Mouse (Mus musculus) kidney, embryonic 16.5 days (tissue): ENCODE measurements around the gene Emx1. TPM values are rescaled to one million over a fixed set of nuclear protein-coding genes. Genes with fewer than 3 reads are reported as not detected.

Experiments
- ATAC-seq: fragments of 200-750 bp; cut with Nextera tagmentation; 2 replicates; pipeline ENCODE4 v1.8.0; 2017; ENCODE audit warnings: moderate TSS enrichment; ENCODE audit not compliant: low FRiP score, low TSS enrichment
- H3K27ac ChIP-seq: fragments of 300-500 bp; sonication (generic); 2 replicates; pipeline ENCODE4 v1.5.1; 2014; ENCODE audit warnings: low read length
- H3K27me3 ChIP-seq: fragments of 300-500 bp; sonication (generic); 2 replicates; pipeline ENCODE4 v1.6.1; 2014; ENCODE audit warnings: low read length, control low read depth, mixed read lengths; ENCODE audit not compliant: insufficient read depth
- H3K36me3 ChIP-seq: fragments of 300-500 bp; sonication (generic); 2 replicates; pipeline ENCODE4 v1.6.1; 2014; ENCODE audit warnings: low read length, control low read depth, mixed read lengths; ENCODE audit not compliant: insufficient read depth
- H3K4me1 ChIP-seq: fragments of 300-500 bp; sonication (generic); 2 replicates; pipeline ENCODE4 v1.6.1; 2014; ENCODE audit warnings: low read length, control low read depth, mixed read lengths; ENCODE audit not compliant: insufficient read depth
- H3K4me2 ChIP-seq: fragments of 300-500 bp; sonication (generic); replicated peaks from 2 replicates; pipeline ENCODE4 v1.6.1; 2014; ENCODE audit warnings: low read depth, low read length
- H3K4me3 ChIP-seq: fragments of 300-500 bp; sonication (generic); 2 replicates; pipeline ENCODE4 v1.5.1; 2014; ENCODE audit warnings: mild to moderate bottlenecking, low read length
- H3K9ac ChIP-seq: fragments of 300-500 bp; sonication (generic); replicated peaks from 2 replicates; pipeline ENCODE4 v1.6.1; 2014; ENCODE audit warnings: low read length
- H3K9me3 ChIP-seq: fragments of 300-500 bp; sonication (generic); 2 replicates; pipeline ENCODE4 v1.6.1; 2016; ENCODE audit warnings: low read length, control low read depth
- WGBS: fragments of 180-500 bp; shearing (Covaris S2); extraction: QIAGEN DNeasy Blood & Tissue Kit; methylation state at CpG from one replicate; pipeline ENCODE4 v1.1.7; 2014; 5-methylcytosine and 5-hydroxymethylcytosine counted together
- polyA plus RNA-seq: library from polyadenylated mRNA; unstranded; fragments of >200 nt; fragmentation: Nextera tagmentation; extraction: Ambion mirVana; gene quantifications from 2 replicates; pipeline ENCODE4 v1.2.1, GENCODE M21; 2015

Gene Emx1
- polyA plus RNA-seq, 1 experiment from 2014 or later: 19.7 TPM

DNA sequence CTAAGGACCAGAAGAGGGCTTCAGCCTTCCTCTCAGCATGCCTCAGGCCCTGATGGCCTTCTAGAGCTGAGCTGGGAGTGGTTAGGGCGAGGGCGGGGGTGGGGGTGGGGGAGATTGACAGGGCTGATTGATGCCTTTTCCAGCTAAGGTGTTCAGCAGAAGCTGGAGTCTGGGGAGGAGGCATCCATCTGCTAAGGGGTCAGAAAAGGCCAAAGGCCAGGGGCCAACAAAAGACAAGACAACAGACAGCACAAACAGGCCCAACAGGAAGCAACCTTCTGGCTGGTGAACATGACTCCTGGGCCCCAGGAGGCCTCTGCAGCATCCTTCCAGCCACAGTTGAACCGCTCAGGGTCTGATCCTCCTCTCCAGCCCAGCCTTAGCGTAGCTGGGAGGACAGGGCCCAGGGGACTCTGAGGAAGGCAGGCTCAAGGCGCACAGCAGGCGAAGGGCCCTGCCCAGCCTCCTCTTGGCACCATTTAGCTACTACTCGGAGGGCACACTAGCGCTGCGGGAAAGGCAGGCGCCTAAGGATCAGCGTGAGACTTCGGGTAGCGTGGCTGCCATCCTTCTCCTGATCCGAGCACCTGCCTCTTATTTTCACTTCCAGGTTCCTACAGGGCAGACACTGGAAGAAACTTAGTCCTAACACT lies 36.4 kb downstream of the Emx1 start:
- ATAC-seq: no peak
- Histone ChIP-seq H3K27me3 (no peaks in the 10 kb centered on the region), H3K9ac (no peak overlapping the region), H3K27ac (no peak overlapping the region), H3K4me1 (peaks cover 17% of the 10 kb centered on the region), H3K4me3 (no peak overlapping the region), H3K9me3 (no peaks in the 10 kb centered on the region), H3K36me3 (no peaks in the 10 kb centered on the region), H3K4me2 (no peak overlapping the region)
- WGBS: 54% methylated on average over 14 of the region's 14 CpGs

DNA sequence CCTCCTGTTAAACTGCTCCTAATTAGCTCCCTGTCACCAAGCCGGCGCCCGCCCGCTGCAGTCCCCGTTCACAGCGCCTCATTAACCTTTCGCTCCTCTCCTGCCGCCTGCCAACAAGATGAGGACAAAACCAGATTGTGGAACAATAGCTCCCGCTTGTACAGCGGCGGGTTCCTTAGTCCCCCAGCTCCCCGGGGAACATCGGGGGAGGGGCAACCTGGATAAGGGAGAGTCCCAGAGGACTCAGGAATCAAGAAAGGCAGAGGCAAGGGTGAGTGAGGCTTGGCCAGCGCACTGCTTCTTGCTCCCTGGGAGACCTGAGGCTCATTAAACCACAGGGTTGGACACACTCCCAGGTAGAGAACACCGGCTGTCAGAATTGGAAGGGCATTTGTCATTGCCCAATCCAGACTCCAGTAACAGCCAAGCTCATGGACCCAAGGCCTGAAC lies 37.2 kb downstream of the Emx1 start:
- no peak overlapping the region for H3K4me3 ChIP-seq
- no peak overlapping the region for H3K27ac ChIP-seq
- no peak overlapping the region for H3K9ac ChIP-seq
- ATAC-seq: no peak
- no peak overlapping the region for H3K4me2 ChIP-seq
- H3K27me3 ChIP-seq: no peaks in the 10 kb centered on the region
- WGBS: 50% methylated on average over 15 of the region's 15 CpGs
- H3K9me3 ChIP-seq: no peaks in the 10 kb centered on the region
- H3K36me3 ChIP-seq: no peaks in the 10 kb centered on the region
- peaks cover 17% of the 10 kb centered on the region for H3K4me1 ChIP-seq

DNA sequence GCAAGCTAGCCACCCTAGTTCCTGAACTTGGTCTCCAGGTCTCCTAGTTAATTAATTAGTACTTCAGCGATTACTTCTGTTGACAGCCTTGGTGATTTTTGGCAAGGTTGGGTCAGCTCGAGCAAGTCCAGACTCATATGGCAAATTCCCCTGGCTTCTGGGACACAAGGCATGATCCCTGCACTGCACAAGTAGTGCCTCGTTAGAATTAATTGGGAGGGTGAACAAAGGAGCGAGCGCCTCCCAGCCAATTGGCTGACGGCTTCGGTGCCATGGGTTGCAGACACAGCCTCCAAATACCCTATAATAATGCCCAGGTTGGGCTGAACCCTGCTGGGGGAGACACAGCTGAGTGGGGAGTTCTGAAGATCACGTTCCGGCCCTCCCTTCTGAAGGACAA lies 39.3 kb downstream of the Emx1 start:
- H3K4me2 ChIP-seq: no peak overlapping the region
- 75% methylated on average over 9 of the region's 9 CpGs for WGBS
- no peak overlapping the region for H3K9ac ChIP-seq
- H3K36me3 ChIP-seq: no peaks in the 10 kb centered on the region
- no peak for ATAC-seq
- peaks cover 10% of the 10 kb centered on the region for H3K4me1 ChIP-seq
- no peaks in the 10 kb centered on the region for H3K9me3 ChIP-seq
- H3K27me3 ChIP-seq: no peaks in the 10 kb centered on the region
- no peak overlapping the region for H3K4me3 ChIP-seq
- H3K27ac ChIP-seq: no peak overlapping the region

DNA sequence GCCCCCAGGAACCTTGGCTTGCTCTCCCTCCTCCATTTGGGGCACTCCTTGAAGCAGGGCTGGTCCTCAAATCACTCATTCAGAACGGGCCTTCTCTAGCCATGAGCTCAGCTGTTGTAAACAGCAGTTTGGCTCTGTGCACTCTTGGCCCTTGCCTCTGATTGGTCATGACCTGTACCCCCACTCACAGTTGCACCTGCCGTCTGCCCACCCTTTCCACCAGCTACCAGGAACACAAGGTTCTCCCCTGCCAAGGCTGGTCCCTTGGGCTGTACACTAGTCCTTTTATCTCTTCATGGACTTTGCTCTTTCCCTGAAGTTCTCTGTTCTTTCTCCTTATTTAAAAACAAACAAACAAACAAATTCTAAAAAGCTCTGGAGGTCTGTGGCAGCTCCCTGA lies 40.3 kb downstream of the Emx1 start:
- H3K36me3 ChIP-seq: no peaks in the 10 kb centered on the region
- WGBS: 37% methylated on average over 2 of the region's 2 CpGs
- no peak overlapping the region for H3K4me3 ChIP-seq
- peaks cover 20% of the 10 kb centered on the region for H3K4me1 ChIP-seq
- H3K9ac ChIP-seq: no peak overlapping the region
- no peak overlapping the region for H3K27ac ChIP-seq
- no peaks in the 10 kb centered on the region for H3K27me3 ChIP-seq
- no peaks in the 10 kb centered on the region for H3K9me3 ChIP-seq
- no peak for ATAC-seq
- H3K4me2 ChIP-seq: no peak overlapping the region

DNA sequence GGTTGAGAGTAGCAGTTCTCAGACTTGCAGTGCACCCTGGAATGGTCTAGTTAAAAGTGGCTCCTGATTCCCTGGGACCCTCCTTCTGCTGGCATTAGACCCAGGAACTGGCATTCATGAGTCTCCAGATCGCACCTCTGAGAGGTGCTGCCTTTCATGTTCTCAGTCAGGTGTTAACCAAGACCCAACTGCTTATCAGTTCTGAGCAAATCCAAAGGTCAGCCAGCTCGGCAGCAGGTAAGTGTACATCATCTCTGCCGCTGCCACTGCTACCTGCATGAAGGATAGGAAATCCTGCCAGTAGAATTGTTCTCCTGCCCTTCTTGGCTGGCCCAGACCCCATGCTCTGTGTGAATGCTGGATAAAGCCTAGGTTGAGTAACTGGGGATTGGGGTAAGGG lies 43.5 kb downstream of the Emx1 start:
- no peaks in the 10 kb centered on the region for H3K36me3 ChIP-seq
- H3K9me3 ChIP-seq: no peaks in the 10 kb centered on the region
- 65% methylated on average over 3 of the region's 3 CpGs for WGBS
- H3K9ac ChIP-seq: no peak overlapping the region
- H3K4me2 ChIP-seq: no peak overlapping the region
- peaks cover 21% of the 10 kb centered on the region for H3K4me1 ChIP-seq
- no peak overlapping the region for H3K4me3 ChIP-seq
- no peak for ATAC-seq
- H3K27ac ChIP-seq: no peak overlapping the region; the same call in 1 of the 2 replicates
- no peaks in the 10 kb centered on the region for H3K27me3 ChIP-seq

DNA sequence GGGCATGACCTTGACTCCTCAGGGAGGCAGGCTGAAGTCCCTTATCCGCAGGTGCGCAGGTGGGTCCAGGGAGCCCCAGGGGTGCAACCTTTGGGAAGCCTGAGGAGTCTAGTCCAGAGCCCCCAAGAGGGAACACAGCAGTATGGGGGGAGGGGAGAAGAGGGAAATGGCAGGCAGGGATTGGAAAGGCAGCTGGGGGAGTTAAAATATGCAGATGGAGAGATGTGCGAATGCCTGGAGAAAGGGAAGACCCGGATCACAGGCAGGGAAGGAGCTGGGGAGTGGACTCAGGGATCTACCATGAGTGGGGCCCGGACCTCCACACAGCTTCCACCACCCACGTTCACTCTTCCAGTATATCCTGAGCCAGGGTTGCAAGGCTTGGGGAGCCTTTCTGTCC lies 44.2 kb downstream of the Emx1 start:
- Histone ChIP-seq H3K4me3 (no peak overlapping the region), H3K9me3 (no peaks in the 10 kb centered on the region), H3K27me3 (no peaks in the 10 kb centered on the region), H3K4me1 (peaks cover 21% of the 10 kb centered on the region), H3K27ac (no peak overlapping the region), H3K4me2 (no peak overlapping the region), H3K9ac (no peak overlapping the region), H3K36me3 (no peaks in the 10 kb centered on the region)
- ATAC-seq: peak; percentile 20; the same call in 1 of the 2 replicates
- WGBS: 25% methylated on average over 6 of the region's 6 CpGs

DNA sequence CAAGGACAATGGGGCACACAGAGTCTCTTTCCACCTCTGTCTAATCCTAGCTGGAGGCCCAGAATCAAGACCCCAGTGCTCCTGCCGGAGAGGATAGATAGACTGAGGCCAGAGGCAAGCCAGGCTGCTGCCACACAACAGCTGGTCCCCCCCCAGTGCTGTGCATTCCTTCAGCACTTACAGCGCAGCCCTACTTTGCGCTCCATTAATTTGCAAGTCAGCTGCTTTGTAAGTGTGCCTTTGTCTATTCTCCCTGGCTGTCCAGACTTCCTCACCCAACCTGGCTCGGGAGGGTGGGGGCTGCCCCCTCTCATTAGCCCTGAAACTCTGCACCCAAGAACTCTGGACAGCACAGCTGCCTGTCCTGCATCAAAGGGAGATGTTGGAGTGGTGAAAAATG lies 44.8 kb downstream of the Emx1 start:
- Histone ChIP-seq H3K9me3 (no peaks in the 10 kb centered on the region), H3K9ac (no peak overlapping the region), H3K4me1 (peaks cover 21% of the 10 kb centered on the region), H3K27me3 (no peaks in the 10 kb centered on the region), H3K27ac (no peak overlapping the region), H3K36me3 (no peaks in the 10 kb centered on the region), H3K4me2 (no peak overlapping the region), H3K4me3 (no peak overlapping the region)
- WGBS: 26% methylated on average over 4 of the region's 4 CpGs
- peak; percentile 52 for ATAC-seq

DNA sequence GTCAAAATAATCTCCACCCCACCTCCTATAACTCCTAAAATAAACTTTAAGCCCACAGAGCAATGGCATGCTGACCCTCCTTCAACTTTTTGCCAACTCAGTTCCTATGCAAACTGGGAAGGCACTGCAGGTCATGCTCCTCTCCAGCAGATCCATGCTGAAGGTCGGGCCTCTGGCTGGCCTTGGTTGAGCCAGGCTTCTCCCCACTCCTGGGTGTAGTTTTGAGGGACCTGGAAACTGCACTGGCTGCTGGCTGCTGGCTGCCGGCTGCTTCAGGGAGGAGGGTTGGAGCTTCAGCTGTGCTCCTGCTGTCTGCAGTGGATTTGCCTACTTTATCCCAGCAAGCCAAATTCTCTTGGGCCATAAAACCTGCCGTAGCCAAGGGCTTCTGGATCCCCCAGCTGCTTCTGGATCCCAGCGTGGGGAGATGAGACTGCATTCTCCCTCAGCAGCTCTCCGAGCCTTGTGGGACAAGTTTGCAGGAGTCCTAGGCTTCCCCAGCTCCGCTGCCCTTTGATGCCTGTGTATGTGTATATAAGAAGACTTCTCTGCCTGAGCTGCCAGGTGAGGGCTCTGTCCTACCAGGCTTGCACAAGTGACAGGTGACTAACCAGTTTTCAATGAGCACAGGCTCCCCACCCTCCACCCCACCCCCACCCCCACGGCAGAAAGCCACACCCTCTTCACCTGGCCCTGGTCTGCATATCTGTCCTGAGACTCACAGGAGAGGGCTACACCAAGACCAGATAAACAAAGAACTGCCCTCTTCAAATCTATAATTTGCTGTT lies 45.8 kb downstream of the Emx1 start:
- WGBS: 24% methylated on average over 7 of the region's 7 CpGs
- no peak for ATAC-seq

DNA sequence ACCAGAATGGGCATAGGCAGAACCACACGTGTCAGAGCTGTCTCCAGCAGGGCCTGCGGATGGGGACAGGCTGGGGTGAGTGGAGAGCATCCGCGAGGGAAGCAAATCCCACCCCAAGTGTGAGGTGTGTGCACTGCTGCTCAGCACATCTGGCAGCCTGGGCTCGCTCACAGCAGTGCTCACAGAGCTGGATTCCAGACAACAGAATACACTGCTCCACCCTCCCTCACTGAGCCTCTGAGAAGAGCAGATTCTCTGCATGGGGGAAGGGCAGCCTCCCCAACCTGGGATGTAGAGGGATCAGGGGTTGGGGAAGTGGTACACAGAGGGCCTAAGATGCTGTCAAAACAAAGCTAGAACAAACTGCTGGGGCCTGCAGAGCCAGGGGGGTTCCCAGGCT lies 47.6 kb downstream of the Emx1 start:
- ATAC-seq: no peak
- no peaks in the 10 kb centered on the region for H3K36me3 ChIP-seq
- H3K4me2 ChIP-seq: no peak overlapping the region
- H3K27ac ChIP-seq: no peak overlapping the region
- H3K4me3 ChIP-seq: no peak overlapping the region
- no peak overlapping the region for H3K9ac ChIP-seq
- peaks cover 21% of the 10 kb centered on the region for H3K4me1 ChIP-seq
- WGBS: 57% methylated on average over 5 of the region's 5 CpGs
- H3K9me3 ChIP-seq: no peaks in the 10 kb centered on the region
- H3K27me3 ChIP-seq: no peaks in the 10 kb centered on the region

More for the DNA sequence above, 45.8 kb downstream of the Emx1 start:
- H3K27ac ChIP-seq: peak overlapping the region; percentile 43; the same call in 1 of the 2 replicates
- H3K4me3 ChIP-seq: no peak overlapping the region
- H3K4me2 ChIP-seq: no peak overlapping the region
- peaks cover 21% of the 10 kb centered on the region for H3K4me1 ChIP-seq
- H3K27me3 ChIP-seq: no peaks in the 10 kb centered on the region
- no peaks in the 10 kb centered on the region for H3K36me3 ChIP-seq
- no peaks in the 10 kb centered on the region for H3K9me3 ChIP-seq
- no peak overlapping the region for H3K9ac ChIP-seq

DNA sequence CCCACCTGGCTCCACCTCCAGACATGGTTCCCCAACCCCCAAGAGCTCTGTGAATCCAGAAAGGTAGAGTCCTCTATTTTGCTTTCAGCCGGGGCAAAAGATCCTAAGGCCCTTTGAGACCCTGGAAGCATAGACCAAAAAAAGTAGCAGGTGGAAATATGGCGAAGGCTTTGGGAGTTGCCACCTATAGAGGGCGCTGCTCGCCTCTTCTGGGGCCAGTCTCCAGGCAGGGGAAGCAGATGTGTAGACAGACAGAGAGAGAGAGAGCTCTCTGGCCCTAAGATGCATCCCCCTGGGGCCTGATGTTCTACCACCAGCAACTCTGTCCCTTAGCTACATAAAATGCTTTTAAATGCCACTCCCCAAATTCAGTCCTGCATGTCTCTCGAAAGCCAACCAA lies 49.8 kb downstream of the Emx1 start:
- no peaks in the 10 kb centered on the region for H3K27me3 ChIP-seq
- H3K9ac ChIP-seq: no peak overlapping the region
- no peaks in the 10 kb centered on the region for H3K9me3 ChIP-seq
- no peak for ATAC-seq
- H3K4me2 ChIP-seq: no peak overlapping the region
- H3K4me1 ChIP-seq: peaks cover 12% of the 10 kb centered on the region
- H3K27ac ChIP-seq: no peak overlapping the region
- no peak overlapping the region for H3K4me3 ChIP-seq
- WGBS: 47% methylated on average over 5 of the region's 5 CpGs
- no peaks in the 10 kb centered on the region for H3K36me3 ChIP-seq
